Mouse (Mus musculus) megakaryocyte, embryonic 14.5 days (primary cell): ENCODE measurements around the gene Cnot1.

Experiments
- FLI1 ChIP-seq: IDR thresholded peaks from 2 replicates; pipeline ENCODE4 v1.6.1; 2012; ENCODE audit warnings: low read length, inconsistent platforms, mixed read lengths
- GATA1 ChIP-seq: IDR thresholded peaks from 3 replicates; pipeline ENCODE4 v1.6.1; 2012; ENCODE audit warnings: mixed read lengths, low read length, inconsistent platforms, borderline replicate concordance

- TF ChIP-seq GATA1 (no peak), FLI1 (no peak)
Measured at GRCm38 (mm10) chr8:95698179-95698578, 109.1 kb downstream of the Cnot1 start.
